Mouse (Mus musculus): Measurements from ENCODE around the gene 2010111I01Rik. TPM values are rescaled to one million over a fixed set of nuclear protein-coding genes. Genes with fewer than 3 reads are reported as not detected.

The 2010111I01Rik gene
- polyA plus RNA-seq, 1 experiment from 2014 or later, result 134 TPM

GRCm38 (mm10) chr13:63258167-63258582, 293.5 kb downstream of the 2010111I01Rik start:
- WGBS, result 37% methylated on average over 6 of the region's 6 CpGs
- no peak overlapping the region for H3K4me3 ChIP-seq (ENCODE audit: low read depth, low read length)
- no peak for DNase-seq (ENCODE audit: low spot score)
- H3K9ac ChIP-seq (ENCODE audit: low read length), result no peak overlapping the region
- peaks cover 5% of the 10 kb centered on the region; the same call in 1 of the 2 replicates for H3K36me3 ChIP-seq (ENCODE audit: control insufficient read depth, insufficient read depth, low read length)
- H3K27me3 ChIP-seq (ENCODE audit: control insufficient read depth, insufficient read depth, low read length), result no peaks in the 10 kb centered on the region
- H3K4me2 ChIP-seq (ENCODE audit: low read depth, severe bottlenecking), result no peak overlapping the region
- no peak for ATAC-seq (ENCODE audit: insufficient number of reproducible peaks, low FRiP score, low TSS enrichment, low read depth)
- peak overlapping the region; percentile 49 for H3K27ac ChIP-seq (replicated peaks; ENCODE audit: low read depth, low read length)
- H3K4me1 ChIP-seq (ENCODE audit: control insufficient read depth, insufficient read depth, low read length), result peaks cover 28% of the 10 kb centered on the region
- no peaks in the 10 kb centered on the region for H3K9me3 ChIP-seq (ENCODE audit: control insufficient read depth, low read length)

GRCm38 (mm10) chr13:63258671-63259070, 294.0 kb downstream of the 2010111I01Rik start:
- Histone ChIP-seq H3K4me2 (ENCODE audit: low read depth, severe bottlenecking) (no peak overlapping the region), H3K4me3 (ENCODE audit: low read depth, low read length) (no peak overlapping the region), H3K9me3 (ENCODE audit: control insufficient read depth, low read length) (no peaks in the 10 kb centered on the region), H3K9ac (ENCODE audit: low read length) (no peak overlapping the region), H3K27me3 (ENCODE audit: control insufficient read depth, insufficient read depth, low read length) (no peaks in the 10 kb centered on the region), H3K36me3 (ENCODE audit: control insufficient read depth, insufficient read depth, low read length) (peaks cover 5% of the 10 kb centered on the region; the same call in 1 of the 2 replicates), H3K27ac (replicated peaks; ENCODE audit: low read depth, low read length) (peak overlapping the region; percentile 49; the same call in 1 of the 2 replicates), H3K4me1 (ENCODE audit: control insufficient read depth, insufficient read depth, low read length) (peaks cover 28% of the 10 kb centered on the region)
- no peak for ATAC-seq (ENCODE audit: insufficient number of reproducible peaks, low FRiP score, low TSS enrichment, low read depth)
- WGBS, result 74% methylated on average over 4 of the region's 4 CpGs
- DNase-seq (ENCODE audit: low spot score), result no peak

DNA sequence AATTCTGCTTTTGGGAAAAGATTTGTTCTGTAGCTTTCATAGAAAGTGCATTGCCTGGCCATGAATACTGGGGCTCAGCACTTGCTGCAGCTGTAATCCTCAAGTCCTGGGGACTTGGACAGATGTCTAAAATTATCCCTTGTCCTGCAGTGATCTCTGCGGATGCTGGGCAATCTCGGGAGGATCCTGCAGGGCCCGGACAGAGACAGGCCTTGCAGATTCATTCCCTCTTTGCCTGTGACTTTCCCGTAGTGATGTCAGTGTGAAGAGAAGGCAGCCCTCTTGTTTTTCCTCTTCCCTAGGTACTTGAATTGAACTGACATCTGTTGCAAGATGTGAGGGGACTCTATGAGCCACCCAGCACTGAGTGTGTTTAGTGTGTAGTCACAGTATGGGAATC, 295.4 kb downstream of the 2010111I01Rik start:
- Histone ChIP-seq H3K9ac (ENCODE audit: low read length) (no peak overlapping the region), H3K4me3 (ENCODE audit: low read depth, low read length) (no peak overlapping the region), H3K9me3 (ENCODE audit: control insufficient read depth, low read length) (no peaks in the 10 kb centered on the region), H3K36me3 (ENCODE audit: control insufficient read depth, insufficient read depth, low read length) (peaks cover 5% of the 10 kb centered on the region; the same call in 1 of the 2 replicates), H3K27ac (replicated peaks; ENCODE audit: low read depth, low read length) (peak overlapping the region; percentile 32; the same call in 1 of the 2 replicates), H3K4me2 (ENCODE audit: low read depth, severe bottlenecking) (no peak overlapping the region), H3K27me3 (ENCODE audit: control insufficient read depth, insufficient read depth, low read length) (no peaks in the 10 kb centered on the region), H3K4me1 (ENCODE audit: control insufficient read depth, insufficient read depth, low read length) (peaks cover 28% of the 10 kb centered on the region)
- ATAC-seq (ENCODE audit: insufficient number of reproducible peaks, low FRiP score, low TSS enrichment, low read depth) (no peak), DNase-seq (ENCODE audit: low spot score) (no peak)
- 27% methylated on average over 4 of the region's 4 CpGs for WGBS

DNA sequence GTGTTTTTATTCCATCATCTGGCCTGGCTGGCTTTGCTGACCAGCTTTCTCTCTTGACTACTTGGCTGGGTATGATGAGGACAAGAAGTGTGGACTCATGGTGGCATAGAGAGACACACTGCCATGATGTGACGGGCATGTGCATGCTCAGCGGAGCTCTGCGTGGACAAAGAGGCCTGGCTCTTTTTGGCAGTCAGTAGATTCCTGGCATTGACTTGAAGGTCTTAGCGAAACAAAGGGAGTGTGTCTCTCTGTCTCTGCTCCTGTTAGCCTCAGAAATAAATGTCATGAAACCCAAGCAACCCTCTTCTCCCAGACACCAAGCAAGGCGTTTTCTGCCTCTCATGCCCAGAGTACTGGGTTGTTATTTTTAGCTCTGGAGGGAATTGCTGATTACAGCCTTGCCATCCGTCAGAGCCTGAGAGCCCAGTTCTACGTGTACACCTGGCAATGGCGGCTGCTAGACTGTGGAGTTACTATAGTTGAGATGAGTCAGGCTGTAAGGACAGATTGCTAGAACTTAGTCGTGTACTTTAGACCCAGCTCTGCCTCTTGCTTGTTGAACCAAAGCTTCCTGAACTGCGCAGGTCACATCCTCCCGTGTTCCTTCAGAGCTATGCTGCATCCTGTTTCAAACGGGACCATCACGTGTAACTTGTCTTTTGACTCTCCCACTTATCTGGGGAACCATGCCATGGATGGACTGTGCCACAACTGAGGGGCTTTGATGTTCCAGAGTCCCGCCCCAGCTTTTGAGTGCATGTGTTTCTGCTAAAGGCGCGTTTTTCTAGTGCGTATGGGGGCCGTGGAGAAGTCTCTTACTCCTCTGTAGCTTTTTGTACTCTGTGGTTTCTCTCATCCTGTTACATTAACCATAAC, 296.3 kb downstream of the 2010111I01Rik start:
- no peak for ATAC-seq (ENCODE audit: insufficient number of reproducible peaks, low FRiP score, low TSS enrichment, low read depth)

GRCm38 (mm10) chr13:63261676-63262075, 297.0 kb downstream of the 2010111I01Rik start:
- Histone ChIP-seq H3K4me3 (ENCODE audit: low read depth, low read length) (no peak overlapping the region), H3K9ac (ENCODE audit: low read length) (no peak overlapping the region), H3K27me3 (ENCODE audit: control insufficient read depth, insufficient read depth, low read length) (no peaks in the 10 kb centered on the region), H3K9me3 (ENCODE audit: control insufficient read depth, low read length) (no peaks in the 10 kb centered on the region), H3K27ac (replicated peaks; ENCODE audit: low read depth, low read length) (no peak overlapping the region), H3K36me3 (ENCODE audit: control insufficient read depth, insufficient read depth, low read length) (peaks cover 5% of the 10 kb centered on the region; the same call in 1 of the 2 replicates), H3K4me1 (ENCODE audit: control insufficient read depth, insufficient read depth, low read length) (peaks cover 28% of the 10 kb centered on the region), H3K4me2 (ENCODE audit: low read depth, severe bottlenecking) (no peak overlapping the region)
- WGBS, result 98% methylated on average over 3 of the region's 3 CpGs
- no peak for ATAC-seq (ENCODE audit: insufficient number of reproducible peaks, low FRiP score, low TSS enrichment, low read depth)
- DNase-seq (ENCODE audit: low spot score), result no peak

More for the DNA sequence above, 296.3 kb downstream of the 2010111I01Rik start:
- Histone ChIP-seq H3K9ac (ENCODE audit: low read length) (no peak overlapping the region), H3K4me3 (ENCODE audit: low read depth, low read length) (no peak overlapping the region), H3K27me3 (ENCODE audit: control insufficient read depth, insufficient read depth, low read length) (no peaks in the 10 kb centered on the region), H3K27ac (replicated peaks; ENCODE audit: low read depth, low read length) (peak overlapping the region; percentile 32; the same call in 1 of the 2 replicates), H3K4me2 (ENCODE audit: low read depth, severe bottlenecking) (no peak overlapping the region), H3K9me3 (ENCODE audit: control insufficient read depth, low read length) (no peaks in the 10 kb centered on the region), H3K36me3 (ENCODE audit: control insufficient read depth, insufficient read depth, low read length) (peaks cover 5% of the 10 kb centered on the region; the same call in 1 of the 2 replicates), H3K4me1 (ENCODE audit: control insufficient read depth, insufficient read depth, low read length) (peaks cover 28% of the 10 kb centered on the region)
- DNase-seq (ENCODE audit: low spot score), result no peak
- WGBS, result 68% methylated on average over 18 of the region's 18 CpGs

DNA sequence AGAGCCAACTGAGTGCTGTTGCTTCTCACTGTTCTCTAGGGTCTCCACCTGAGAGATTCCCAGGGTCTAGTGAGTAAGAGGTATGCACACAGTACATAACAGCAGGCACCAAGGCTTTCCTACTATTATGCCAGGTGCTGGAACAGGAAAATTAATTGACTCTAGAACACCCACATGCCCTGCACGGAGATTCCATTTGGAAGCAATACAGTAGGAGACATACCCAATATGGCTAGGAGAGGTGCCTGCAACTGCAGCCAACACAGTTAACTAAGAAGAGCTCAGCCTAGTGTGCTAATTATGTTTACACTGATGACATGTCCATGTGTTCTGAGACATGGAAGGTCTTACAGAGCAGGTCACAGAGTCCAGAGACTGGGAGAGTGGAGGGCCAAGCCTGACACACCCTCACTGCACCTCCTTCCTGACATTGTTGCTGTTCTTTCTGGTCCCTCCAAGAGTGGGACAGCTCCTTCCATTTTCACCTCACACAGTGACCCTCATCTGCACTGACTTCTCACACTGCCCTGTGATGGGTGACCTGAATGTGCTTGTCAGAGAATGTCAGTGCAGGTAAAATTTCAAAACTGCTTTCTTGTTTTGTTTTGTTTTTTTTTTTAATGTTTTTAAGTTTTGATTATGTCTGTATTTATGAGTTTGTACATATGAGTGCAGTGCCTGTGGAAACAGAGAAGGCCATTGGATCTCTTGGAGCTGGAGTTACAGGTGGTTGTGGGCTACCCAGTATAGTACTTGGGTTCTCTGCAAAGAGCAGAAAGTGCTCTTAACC, 297.7 kb downstream of the 2010111I01Rik start:
- Histone ChIP-seq H3K4me1 (ENCODE audit: control insufficient read depth, insufficient read depth, low read length) (peaks cover 31% of the 10 kb centered on the region), H3K27ac (replicated peaks; ENCODE audit: low read depth, low read length) (no peak overlapping the region)

GRCm38 (mm10) chr13:63268371-63268770, 303.7 kb downstream of the 2010111I01Rik start:
- H3K27me3 ChIP-seq (ENCODE audit: control insufficient read depth, insufficient read depth, low read length), result no peaks in the 10 kb centered on the region
- H3K4me3 ChIP-seq (ENCODE audit: low read depth, low read length), result no peak overlapping the region
- WGBS, result 16% methylated on average over 4 of the region's 4 CpGs
- H3K4me2 ChIP-seq (ENCODE audit: low read depth, severe bottlenecking), result no peak overlapping the region
- peaks cover 29% of the 10 kb centered on the region for H3K4me1 ChIP-seq (ENCODE audit: control insufficient read depth, insufficient read depth, low read length)
- no peak for ATAC-seq (ENCODE audit: insufficient number of reproducible peaks, low FRiP score, low TSS enrichment, low read depth)
- H3K9ac ChIP-seq (ENCODE audit: low read length), result no peak overlapping the region
- H3K36me3 ChIP-seq (ENCODE audit: control insufficient read depth, insufficient read depth, low read length), result no peaks in the 10 kb centered on the region
- H3K9me3 ChIP-seq (ENCODE audit: control insufficient read depth, low read length), result no peaks in the 10 kb centered on the region
- H3K27ac ChIP-seq (replicated peaks; ENCODE audit: low read depth, low read length), result peak overlapping the region; percentile 4; the same call in 1 of the 2 replicates
- no peak for DNase-seq (ENCODE audit: low spot score)

More for the DNA sequence above, 297.7 kb downstream of the 2010111I01Rik start:
- no peaks in the 10 kb centered on the region for H3K27me3 ChIP-seq (ENCODE audit: control insufficient read depth, insufficient read depth, low read length)
- no peaks in the 10 kb centered on the region for H3K36me3 ChIP-seq (ENCODE audit: control insufficient read depth, insufficient read depth, low read length)
- ATAC-seq (ENCODE audit: insufficient number of reproducible peaks, low FRiP score, low TSS enrichment, low read depth) (no peak), DNase-seq (ENCODE audit: low spot score) (no peak)
- WGBS, result 77% methylated on average over 1 of the region's 1 CpGs
- no peak overlapping the region for H3K4me3 ChIP-seq (ENCODE audit: low read depth, low read length)
- no peak overlapping the region for H3K9ac ChIP-seq (ENCODE audit: low read length)
- H3K9me3 ChIP-seq (ENCODE audit: control insufficient read depth, low read length), result no peaks in the 10 kb centered on the region
- H3K4me2 ChIP-seq (ENCODE audit: low read depth, severe bottlenecking), result no peak overlapping the region

GRCm38 (mm10) chr13:63268776-63269175, 304.1 kb downstream of the 2010111I01Rik start:
- Histone ChIP-seq H3K4me1 (ENCODE audit: control insufficient read depth, insufficient read depth, low read length) (peaks cover 30% of the 10 kb centered on the region), H3K9ac (ENCODE audit: low read length) (no peak overlapping the region), H3K36me3 (ENCODE audit: control insufficient read depth, insufficient read depth, low read length) (no peaks in the 10 kb centered on the region), H3K4me2 (ENCODE audit: low read depth, severe bottlenecking) (no peak overlapping the region), H3K4me3 (ENCODE audit: low read depth, low read length) (no peak overlapping the region), H3K9me3 (ENCODE audit: control insufficient read depth, low read length) (no peaks in the 10 kb centered on the region), H3K27me3 (ENCODE audit: control insufficient read depth, insufficient read depth, low read length) (no peaks in the 10 kb centered on the region), H3K27ac (replicated peaks; ENCODE audit: low read depth, low read length) (peak overlapping the region; percentile 4; the same call in 1 of the 2 replicates)
- no peak for DNase-seq (ENCODE audit: low spot score)
- 57% methylated on average over 1 of the region's 1 CpGs for WGBS
- no peak for ATAC-seq (ENCODE audit: insufficient number of reproducible peaks, low FRiP score, low TSS enrichment, low read depth)

Data from limb, embryonic 11.5 days (tissue).